Mouse (Mus musculus) liver, embryonic 14.5 days (tissue): ENCODE data around the gene Shank2. TPM values are rescaled to one million over a fixed set of nuclear protein-coding genes. Genes with fewer than 3 reads are reported as not detected.

Source experiments
- ATAC-seq: fragments of 200-750 bp; cut with Nextera tagmentation; 2 replicates; pipeline ENCODE4 v1.8.0; 2017; ENCODE audit warnings: moderate number of reproducible peaks, mild to moderate bottlenecking, moderate library complexity; ENCODE audit not compliant: insufficient read depth
- DNase-seq, 3 experiments: peaks; one replicate each; pipeline ENCODE4 v3.0.0-alpha.2; 2012 to 2013; ENCODE audit warnings: low read depth in 3 of 3, low spot score in 3 of 3
- H3K27ac ChIP-seq: fragments of 300-500 bp; sonication (generic); 2 replicates; pipeline ENCODE4 v1.5.1; 2014; ENCODE audit warnings: moderate library complexity, mild to moderate bottlenecking, control low read depth, inconsistent platforms
- H3K27me3 ChIP-seq: fragments of 300-500 bp; sonication (generic); 2 replicates; pipeline ENCODE4 v1.6.1; 2014; ENCODE audit warnings: mild to moderate bottlenecking, low read length, moderate library complexity; ENCODE audit not compliant: control insufficient read depth, insufficient read depth
- H3K36me3 ChIP-seq: fragments of 300-500 bp; sonication (generic); replicated peaks from 2 replicates; pipeline ENCODE4 v1.6.1; 2014; ENCODE audit warnings: low read depth; ENCODE audit not compliant: control insufficient read depth, insufficient read depth
- H3K4me1 ChIP-seq, 2 experiments: fragments of 200-500 bp in 1 of 2; fragments of 300-500 bp in 1 of 2; sonication (generic) in 1 of 2; replicated peaks; 2 replicates each; pipeline ENCODE4 v1.6.1; 2012 to 2014; ENCODE audit warnings: antibody characterized with exemption in 1 of 2, inconsistent platforms in 1 of 2, low read length in 1 of 2; ENCODE audit not compliant: control insufficient read depth in 2 of 2, insufficient read depth in 2 of 2
- H3K4me2 ChIP-seq: fragments of 300-500 bp; sonication (generic); 2 replicates; pipeline ENCODE4 v1.6.1; 2014; ENCODE audit warnings: low read depth, mild to moderate bottlenecking, control low read depth, moderate library complexity
- H3K4me3 ChIP-seq, 2 experiments: fragments of 200-500 bp in 1 of 2; fragments of 300-500 bp in 1 of 2; sonication (generic) in 1 of 2; 2 replicates each; pipeline ENCODE4 v1.5.1; 2012 to 2014; ENCODE audit warnings: low read depth in 2 of 2, low read length in 2 of 2, mild to moderate bottlenecking in 2 of 2, control low read depth in 1 of 2, inconsistent platforms in 1 of 2, moderate library complexity in 1 of 2; ENCODE audit not compliant: insufficient read depth in 1 of 2
- H3K9ac ChIP-seq: fragments of 300-500 bp; sonication (generic); replicated peaks from 2 replicates; pipeline ENCODE4 v1.6.1; 2014; ENCODE audit warnings: mild to moderate bottlenecking, control low read depth, moderate library complexity
- H3K9me3 ChIP-seq: fragments of 300-500 bp; sonication (generic); 2 replicates; pipeline ENCODE4 v1.6.1; 2016; ENCODE audit warnings: low read length, mixed read lengths; ENCODE audit not compliant: control insufficient read depth
- CTCF ChIP-seq: IDR thresholded peaks from 2 replicates; pipeline ENCODE4 v1.5.1; 2016; ENCODE audit warnings: antibody characterized with exemption, low read depth, control low read depth
- EP300 ChIP-seq: IDR thresholded peaks from 2 replicates; pipeline ENCODE4 v1.6.1; 2016; ENCODE audit warnings: antibody characterized with exemption, low read depth
- WGBS: fragments of 180-500 bp; shearing (Covaris S2); extraction: QIAGEN DNeasy Blood & Tissue Kit; methylation state at CpG from one replicate; pipeline ENCODE4 v1.1.7; 2014; ENCODE audit not compliant: insufficient replicate concordance; 5-methylcytosine and 5-hydroxymethylcytosine counted together
- polyA plus RNA-seq, 2 experiments: library from polyadenylated mRNA; depleted of rRNA in 1 of 2; stranded (reverse) in 1 of 2; unstranded in 1 of 2; fragments of >200 nt; fragmentation: Nextera tagmentation in 1 of 2; extraction: Ambion mirVana in 1 of 2; gene quantifications; 2 replicates each; pipeline versions ENCODE4 v1.2.1 to v1.2.3; 2012 to 2014

The Shank2 gene
- polyA plus RNA-seq, 2 experiments = 0.17 to 0.35 TPM

- no peak for DNase-seq
- Histone ChIP-seq H3K9me3 (no peaks in the 10 kb centered on the region), H3K4me2 (no peak overlapping the region), H3K27me3 (no peaks in the 10 kb centered on the region), H3K36me3 (no peaks in the 10 kb centered on the region), H3K27ac (no peak overlapping the region), H3K4me1 (no peaks in the 10 kb centered on the region), H3K9ac (no peak overlapping the region), H3K4me3 (no peak overlapping the region)
- WGBS = 46% methylated on average over 4 of the region's 4 CpGs
- no peak for ATAC-seq
- TF ChIP-seq CTCF (no peak), EP300 (no peak)
These were observed 109.4 kb downstream of the Shank2 start for GRCm38 (mm10) chr7:144111026-144111604.

- Histone ChIP-seq H3K36me3 (no peaks in the 10 kb centered on the region), H3K4me1 (no peaks in the 10 kb centered on the region), H3K4me2 (no peak overlapping the region), H3K9ac (no peak overlapping the region), H3K9me3 (no peaks in the 10 kb centered on the region), H3K27ac (no peak overlapping the region), H3K4me3 (no peak overlapping the region), H3K27me3 (no peaks in the 10 kb centered on the region)
- ATAC-seq (no peak), DNase-seq (no peak)
- TF ChIP-seq EP300 (no peak), CTCF (no peak)
- WGBS = 45% methylated on average over 3 of the region's 3 CpGs
These were observed 110.3 kb downstream of the Shank2 start for GRCm38 (mm10) chr7:144111981-144112380.

- Histone ChIP-seq H3K27ac (no peak overlapping the region), H3K4me3 (no peak overlapping the region), H3K9ac (no peak overlapping the region), H3K4me1 (no peaks in the 10 kb centered on the region), H3K27me3 (no peaks in the 10 kb centered on the region), H3K9me3 (no peaks in the 10 kb centered on the region), H3K36me3 (no peaks in the 10 kb centered on the region), H3K4me2 (no peak overlapping the region)
- TF ChIP-seq CTCF = no peak
- no peak for TF ChIP-seq EP300
- ATAC-seq (no peak), DNase-seq (no peak)
- WGBS = 28% methylated on average over 3 of the region's 3 CpGs
These were observed 112.5 kb downstream of the Shank2 start for GRCm38 (mm10) chr7:144114230-144114629.

GRCm38 (mm10) chr7:144119562-144119961 lies 117.8 kb downstream of the Shank2 start:
- WGBS = 68% methylated on average over 1 of the region's 1 CpGs
- Histone ChIP-seq H3K4me1 (no peaks in the 10 kb centered on the region), H3K9ac (no peak overlapping the region), H3K27me3 (no peaks in the 10 kb centered on the region), H3K4me3 (no peak overlapping the region), H3K36me3 (no peaks in the 10 kb centered on the region), H3K9me3 (no peaks in the 10 kb centered on the region), H3K4me2 (no peak overlapping the region), H3K27ac (no peak overlapping the region)
- DNase-seq (no peak), ATAC-seq (no peak)
- TF ChIP-seq EP300 = no peak
- no peak for TF ChIP-seq CTCF

GRCm38 (mm10) chr7:144132699-144133387 lies 131.1 kb downstream of the Shank2 start:
- 67% methylated on average over 22 of the region's 22 CpGs for WGBS

More at GRCm38 (mm10) chr7:144132699-144133387, 131.1 kb downstream of the Shank2 start:
- Histone ChIP-seq H3K27ac (no peak overlapping the region), H3K9me3 (no peaks in the 10 kb centered on the region), H3K27me3 (no peaks in the 10 kb centered on the region), H3K4me2 (no peak overlapping the region), H3K4me3 (no peak overlapping the region), H3K36me3 (no peaks in the 10 kb centered on the region), H3K4me1 (no peaks in the 10 kb centered on the region), H3K9ac (no peak overlapping the region)
- ATAC-seq (no peak), DNase-seq (no peak)
- TF ChIP-seq EP300 = no peak
- TF ChIP-seq CTCF = no peak
